Mouse (Mus musculus) adrenal gland, postnatal 36 days (tissue): ENCODE measurements at regions not wholly inside any gene's neighbourhood (a gene's known extent, or its start where the extent isn't known, plus 50 kb on each side); places are given as distances from the start of the nearest gene placed in this dataset. TPM values are rescaled to one million over a fixed set of nuclear protein-coding genes. Genes with fewer than 3 reads are reported as not detected.
"Not testable (repeated sequence)": the region's sequence is repeated elsewhere in the genome, so short reads cannot be mapped to it uniquely, and the experiment has no call there.

Experiments used
- DNase-seq, 2 experiments: peaks; one replicate each; pipeline ENCODE4 v3.0.0; 2021; ENCODE audit warnings: mixed read lengths in 1 of 2
- microRNA-seq: library from miRNA; unstranded; fragments of <30 nt; microRNA quantifications from one replicate; pipeline ENCODE4 v1.2.0, GENCODE M21; 2021

DNA sequence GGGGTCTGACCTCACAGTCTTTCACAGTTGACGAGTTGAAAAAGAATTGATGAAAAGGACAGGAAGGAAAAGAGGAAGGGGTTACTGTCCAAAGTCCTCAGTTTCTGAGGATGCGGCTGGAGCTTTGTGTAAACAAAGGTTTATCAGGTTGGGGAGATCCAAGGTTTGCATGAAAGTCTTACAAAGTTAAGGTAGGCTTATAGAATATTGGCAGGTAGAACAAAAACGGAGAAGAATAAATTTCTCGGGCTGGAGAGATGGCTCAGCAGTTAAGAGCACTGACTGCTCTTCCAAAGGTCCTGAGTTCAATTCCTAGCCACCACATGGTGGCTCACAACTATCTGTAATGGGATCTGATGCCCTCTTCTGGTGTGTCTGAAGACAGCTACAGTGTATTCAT is 60.9 kb upstream of the Acpp start:
- not testable (repeated sequence) for DNase-seq

DNA sequence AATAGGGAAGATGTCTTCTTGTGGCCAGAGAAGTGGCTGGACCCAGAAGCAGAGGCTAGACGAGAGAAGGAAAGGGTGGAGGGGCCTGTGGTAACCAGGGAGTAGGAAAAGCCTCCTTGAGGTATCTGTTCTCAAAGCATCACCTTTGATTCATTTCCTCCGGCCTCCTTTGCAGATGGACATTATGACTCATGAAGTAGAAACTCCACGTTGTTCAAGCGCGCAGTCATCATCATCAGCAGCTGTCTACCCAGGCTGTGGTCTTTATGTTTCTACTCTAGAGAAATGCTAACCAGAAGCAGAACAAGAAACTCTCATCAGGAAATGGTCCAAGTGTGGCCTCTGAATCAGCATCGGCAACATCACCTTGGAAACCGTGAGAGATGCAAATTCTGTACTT is 50.3 kb upstream of the Acpp start:
- DNase-seq, result no peak

Small RNA genes in the stretch of these regions (microRNA-seq; reads per million reads assigned to microRNA genes)
- not detected for gene Mir2136
